Mouse (Mus musculus): Measurements from ENCODE around the gene Gramd1b. TPM values are rescaled to one million over a fixed set of nuclear protein-coding genes. Genes with fewer than 3 reads are reported as not detected.
A peak's percentile ranks its signal among the peaks of the same experiment; 100 is the strongest.

Gramd1b gene
- polyA plus RNA-seq, 1 experiment from 2014 or later: 5.7 TPM

- Histone ChIP-seq H3K27ac (no peak overlapping the region), H3K4me2 (no peak overlapping the region), H3K36me3 (no peaks in the 10 kb centered on the region), H3K27me3 (no peaks in the 10 kb centered on the region), H3K4me1 (replicated peaks) (peaks cover 16% of the 10 kb centered on the region), H3K4me3 (no peak overlapping the region), H3K9ac (no peak overlapping the region), H3K9me3 (replicated peaks) (no peaks in the 10 kb centered on the region)
- no peak for ATAC-seq (replicated peaks; ENCODE audit: insufficient number of reproducible peaks, insufficient read depth, low FRiP score, low read depth)
- 65% methylated on average over 5 of the region's 5 CpGs for WGBS
Measured at GRCm38 (mm10) chr9:40407876-40408275, 123.3 kb downstream of the Gramd1b start.

DNA sequence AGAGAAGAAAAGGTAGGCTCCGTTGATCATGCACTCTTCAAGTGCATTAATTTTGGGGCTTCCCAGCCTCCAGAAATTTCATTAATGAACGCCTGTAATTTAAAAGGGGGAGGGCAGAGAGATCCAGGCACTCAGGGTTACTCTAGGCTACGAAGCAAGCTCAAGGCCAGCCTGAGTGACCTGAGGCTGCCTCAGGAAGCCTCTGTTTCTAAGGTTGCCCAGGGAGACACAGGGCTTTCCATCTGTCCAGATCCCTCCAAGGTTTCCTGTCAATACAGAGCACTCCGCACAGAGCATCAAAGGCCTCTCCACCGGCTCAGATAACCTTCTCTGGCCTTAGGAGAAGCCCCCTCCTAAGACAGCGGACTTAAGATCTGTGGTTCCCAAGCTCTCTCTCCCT is 125.4 kb downstream of the Gramd1b start:
- no peak for ATAC-seq (replicated peaks; ENCODE audit: insufficient number of reproducible peaks, insufficient read depth, low FRiP score, low read depth)
- no peak overlapping the region for H3K9ac ChIP-seq
- no peaks in the 10 kb centered on the region for H3K27me3 ChIP-seq
- H3K4me1 ChIP-seq (replicated peaks): peaks cover 24% of the 10 kb centered on the region
- 46% methylated on average over 6 of the region's 6 CpGs for WGBS
- no peak overlapping the region for H3K4me3 ChIP-seq
- no peaks in the 10 kb centered on the region for H3K36me3 ChIP-seq
- no peak overlapping the region for H3K27ac ChIP-seq
- H3K4me2 ChIP-seq: no peak overlapping the region
- no peaks in the 10 kb centered on the region for H3K9me3 ChIP-seq (replicated peaks)

- no peak overlapping the region for H3K4me2 ChIP-seq
- no peak for ATAC-seq (replicated peaks; ENCODE audit: insufficient number of reproducible peaks, insufficient read depth, low FRiP score, low read depth)
- WGBS: 39% methylated on average over 5 of the region's 5 CpGs
- no peak overlapping the region for H3K4me3 ChIP-seq
- peaks cover 25% of the 10 kb centered on the region for H3K4me1 ChIP-seq (replicated peaks)
- H3K27ac ChIP-seq: no peak overlapping the region
- H3K36me3 ChIP-seq: no peaks in the 10 kb centered on the region
- H3K27me3 ChIP-seq: no peaks in the 10 kb centered on the region
- no peaks in the 10 kb centered on the region for H3K9me3 ChIP-seq (replicated peaks)
- H3K9ac ChIP-seq: no peak overlapping the region
Measured at GRCm38 (mm10) chr9:40405263-40405662, 125.9 kb downstream of the Gramd1b start.

GRCm38 (mm10) chr9:40404637-40405036 is 126.5 kb downstream of the Gramd1b start:
- no peak for ATAC-seq (replicated peaks; ENCODE audit: insufficient number of reproducible peaks, insufficient read depth, low FRiP score, low read depth)
- WGBS: 91% methylated on average over 11 of the region's 11 CpGs

DNA sequence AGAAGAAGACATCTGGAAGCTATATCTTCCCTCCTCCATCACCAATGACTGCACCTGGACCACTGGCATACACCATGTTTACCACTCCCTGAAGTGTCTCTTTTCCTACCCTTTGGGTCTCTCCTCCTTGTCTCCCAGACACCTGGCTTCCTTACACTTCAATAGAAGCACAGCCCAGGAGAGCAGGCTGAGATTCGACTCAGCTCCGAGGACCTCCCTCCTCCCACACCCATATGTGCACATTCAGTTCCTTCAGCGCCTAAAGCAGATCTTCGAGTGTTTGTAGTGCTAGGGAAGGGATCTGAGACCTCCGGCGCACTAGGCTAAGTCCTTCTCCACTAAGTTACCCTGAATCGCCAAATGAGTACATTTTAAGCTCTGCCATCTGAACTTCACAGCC is 127.4 kb downstream of the Gramd1b start:
- Histone ChIP-seq H3K9ac (no peak overlapping the region), H3K27ac (no peak overlapping the region), H3K4me1 (replicated peaks) (peaks cover 25% of the 10 kb centered on the region), H3K27me3 (no peaks in the 10 kb centered on the region), H3K9me3 (replicated peaks) (no peaks in the 10 kb centered on the region), H3K4me3 (no peak overlapping the region), H3K4me2 (no peak overlapping the region), H3K36me3 (no peaks in the 10 kb centered on the region)
- 73% methylated on average over 7 of the region's 7 CpGs for WGBS
- ATAC-seq (replicated peaks; ENCODE audit: insufficient number of reproducible peaks, insufficient read depth, low FRiP score, low read depth): no peak

More at GRCm38 (mm10) chr9:40404637-40405036, 126.5 kb downstream of the Gramd1b start:
- H3K4me3 ChIP-seq: no peak overlapping the region
- H3K36me3 ChIP-seq: no peaks in the 10 kb centered on the region
- H3K9me3 ChIP-seq (replicated peaks): no peaks in the 10 kb centered on the region
- H3K4me1 ChIP-seq (replicated peaks): peaks cover 25% of the 10 kb centered on the region
- no peak overlapping the region for H3K9ac ChIP-seq
- H3K27me3 ChIP-seq: no peaks in the 10 kb centered on the region
- H3K27ac ChIP-seq: no peak overlapping the region
- no peak overlapping the region for H3K4me2 ChIP-seq

DNA sequence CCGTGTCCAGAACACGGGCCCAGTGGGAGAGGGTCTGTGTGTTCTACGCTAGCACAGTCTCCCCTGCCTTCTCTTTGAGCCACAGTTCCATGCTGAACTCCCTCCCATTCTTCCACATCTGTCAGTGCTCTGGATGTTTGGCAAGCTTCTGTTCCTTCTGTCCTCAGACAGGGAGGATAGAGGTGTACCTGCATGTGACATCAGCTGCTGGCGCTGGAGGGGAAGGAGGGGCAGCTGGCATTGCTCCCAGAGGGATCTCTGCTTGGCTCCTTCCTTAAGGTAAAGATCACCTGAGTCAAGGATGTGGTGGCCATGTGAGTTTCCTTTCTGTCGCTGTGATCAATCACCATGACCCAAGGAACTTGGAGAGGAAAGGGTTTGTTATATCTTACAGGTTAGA is 129.4 kb downstream of the Gramd1b start:
- no peak for ATAC-seq (replicated peaks; ENCODE audit: insufficient number of reproducible peaks, insufficient read depth, low FRiP score, low read depth)
- H3K4me1 ChIP-seq (replicated peaks): peaks cover 27% of the 10 kb centered on the region
- no peaks in the 10 kb centered on the region for H3K9me3 ChIP-seq (replicated peaks)
- H3K4me2 ChIP-seq: no peak overlapping the region
- H3K9ac ChIP-seq: no peak overlapping the region
- no peak overlapping the region for H3K4me3 ChIP-seq
- H3K27me3 ChIP-seq: no peaks in the 10 kb centered on the region
- no peaks in the 10 kb centered on the region for H3K36me3 ChIP-seq
- no peak overlapping the region for H3K27ac ChIP-seq
- 85% methylated on average over 5 of the region's 5 CpGs for WGBS

DNA sequence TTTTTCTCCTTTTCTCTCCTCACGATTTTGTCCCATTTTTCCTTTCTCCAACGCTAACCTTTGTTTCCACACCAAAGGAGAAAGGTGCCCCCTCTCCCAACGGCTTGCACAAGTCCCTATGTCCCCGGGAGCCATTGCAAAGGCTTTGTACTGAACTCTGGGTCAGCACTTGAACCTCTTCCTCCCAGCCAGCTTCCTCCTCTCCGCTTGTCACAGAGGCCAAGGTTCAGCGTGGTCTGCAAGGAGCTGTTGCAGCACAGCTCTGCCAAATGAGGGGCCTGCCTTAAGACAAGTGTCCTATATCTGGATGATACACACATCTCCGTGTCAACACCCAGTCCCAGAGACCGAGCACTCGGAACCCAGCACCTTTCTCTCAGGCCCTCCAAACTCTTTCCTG is 130.3 kb downstream of the Gramd1b start:
- H3K4me3 ChIP-seq: no peak overlapping the region
- H3K36me3 ChIP-seq: no peaks in the 10 kb centered on the region
- no peak overlapping the region for H3K4me2 ChIP-seq
- no peak overlapping the region for H3K27ac ChIP-seq
- H3K4me1 ChIP-seq (replicated peaks): peaks cover 26% of the 10 kb centered on the region
- WGBS: 61% methylated on average over 9 of the region's 9 CpGs
- H3K27me3 ChIP-seq: no peaks in the 10 kb centered on the region
- H3K9me3 ChIP-seq (replicated peaks): no peaks in the 10 kb centered on the region
- ATAC-seq (replicated peaks; ENCODE audit: insufficient number of reproducible peaks, insufficient read depth, low FRiP score, low read depth): no peak
- no peak overlapping the region for H3K9ac ChIP-seq

DNA sequence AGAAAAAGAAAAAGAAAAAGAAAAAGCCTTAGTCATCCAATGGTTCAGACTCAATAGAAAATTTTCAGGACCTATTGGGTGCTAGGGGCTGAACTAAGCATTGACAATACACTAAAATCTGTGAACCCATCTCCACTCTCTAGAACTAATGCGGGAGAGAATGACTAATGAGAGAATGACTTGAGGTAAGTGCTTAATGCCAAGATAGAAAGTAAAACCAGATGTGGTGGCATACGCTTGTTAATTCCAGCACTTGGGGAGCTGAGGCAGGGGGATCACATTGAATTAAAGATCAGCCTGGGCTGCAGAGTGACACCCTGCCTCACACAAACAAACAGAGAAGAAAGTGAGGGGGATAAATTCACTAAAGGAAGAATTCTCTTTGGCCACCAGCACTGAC is 131.0 kb downstream of the Gramd1b start:
- Histone ChIP-seq H3K4me3 (no peak overlapping the region), H3K27ac (no peak overlapping the region), H3K4me2 (no peak overlapping the region), H3K9ac (no peak overlapping the region), H3K27me3 (no peaks in the 10 kb centered on the region), H3K9me3 (replicated peaks) (no peaks in the 10 kb centered on the region), H3K36me3 (no peaks in the 10 kb centered on the region), H3K4me1 (replicated peaks) (peaks cover 20% of the 10 kb centered on the region)
- 88% methylated on average over 2 of the region's 2 CpGs for WGBS
- ATAC-seq (replicated peaks; ENCODE audit: insufficient number of reproducible peaks, insufficient read depth, low FRiP score, low read depth): no peak

DNA sequence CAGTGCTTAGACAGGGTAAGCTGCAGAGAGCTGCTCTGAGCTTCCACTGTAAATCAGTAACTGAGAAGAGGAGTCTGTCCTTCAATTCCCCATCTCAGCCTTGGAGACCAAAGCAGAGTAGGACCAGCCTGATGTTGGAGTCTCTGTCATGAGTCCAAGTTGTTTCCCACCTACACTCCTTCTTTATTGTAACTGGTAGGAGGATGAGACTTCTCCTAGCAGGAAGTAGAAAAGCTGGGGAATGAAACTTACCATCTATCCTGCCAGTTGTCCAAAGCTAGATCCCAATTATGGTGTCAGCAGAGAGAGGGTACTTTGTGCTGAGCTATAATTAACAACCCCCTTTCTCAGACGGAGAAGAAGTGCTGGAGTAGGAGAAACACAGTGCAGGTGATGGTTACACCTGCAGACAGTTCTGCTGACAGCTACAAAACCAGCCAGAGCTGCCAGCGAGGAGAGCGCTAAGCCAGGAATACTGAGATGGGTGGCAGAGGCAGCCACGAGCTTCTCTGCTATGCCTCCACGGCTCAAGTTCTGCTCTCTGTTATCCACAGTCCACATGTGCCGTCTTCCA is 131.7 kb downstream of the Gramd1b start:
- WGBS: 69% methylated on average over 6 of the region's 6 CpGs

DNA sequence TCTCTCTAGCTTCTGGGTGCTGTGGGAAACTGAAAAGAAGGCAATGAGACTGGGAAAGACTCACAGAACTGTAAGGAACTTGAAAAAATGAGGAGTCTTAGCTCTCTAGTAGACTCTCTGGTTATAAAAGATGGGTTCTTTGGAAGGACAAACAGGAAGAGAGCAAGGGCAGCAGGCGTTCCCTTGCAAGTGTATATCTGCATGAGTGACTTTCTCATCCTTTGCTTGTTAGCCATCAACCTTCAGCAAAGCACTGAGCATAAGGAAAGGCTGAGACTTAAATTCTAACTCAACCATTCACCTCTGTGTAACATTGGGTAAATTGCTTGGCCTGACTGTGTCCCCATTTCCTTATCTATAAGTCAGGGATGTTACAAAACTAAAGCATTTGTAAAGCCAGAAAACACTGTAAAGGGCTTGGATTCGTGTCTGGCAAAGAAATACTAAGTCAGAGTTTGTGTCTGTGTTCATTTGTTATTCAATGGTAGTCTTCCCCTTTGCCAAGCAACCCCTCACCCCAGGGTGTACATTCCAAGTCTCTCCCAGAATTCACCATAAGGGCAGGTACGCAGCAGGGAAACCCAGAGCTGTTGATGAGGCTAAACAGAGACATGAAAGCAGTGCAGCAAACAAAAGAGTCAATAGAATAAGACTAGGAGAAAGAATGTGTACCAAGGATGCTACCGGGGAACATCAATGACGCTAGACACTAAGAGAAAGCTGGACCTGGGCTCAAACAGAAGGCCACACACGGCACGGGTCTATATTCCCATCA is 133.5 kb downstream of the Gramd1b start:
- Histone ChIP-seq H3K27ac (no peak overlapping the region), H3K4me1 (replicated peaks) (peaks cover 17% of the 10 kb centered on the region), H3K9me3 (replicated peaks) (no peaks in the 10 kb centered on the region), H3K27me3 (no peaks in the 10 kb centered on the region), H3K4me3 (no peak overlapping the region), H3K4me2 (no peak overlapping the region), H3K9ac (no peak overlapping the region), H3K36me3 (no peaks in the 10 kb centered on the region)
- no peak for ATAC-seq (replicated peaks; ENCODE audit: insufficient number of reproducible peaks, insufficient read depth, low FRiP score, low read depth)
- WGBS: 76% methylated on average over 7 of the region's 7 CpGs

More for the DNA sequence above, 131.7 kb downstream of the Gramd1b start:
- H3K27me3 ChIP-seq: no peaks in the 10 kb centered on the region
- peaks cover 13% of the 10 kb centered on the region; the same call in 1 of the 2 replicates for H3K4me1 ChIP-seq (replicated peaks)
- ATAC-seq (replicated peaks; ENCODE audit: insufficient number of reproducible peaks, insufficient read depth, low FRiP score, low read depth): no peak
- H3K9me3 ChIP-seq (replicated peaks): no peaks in the 10 kb centered on the region
- H3K4me2 ChIP-seq: no peak overlapping the region
- no peaks in the 10 kb centered on the region for H3K36me3 ChIP-seq
- no peak overlapping the region for H3K4me3 ChIP-seq
- no peak overlapping the region for H3K9ac ChIP-seq
- H3K27ac ChIP-seq: no peak overlapping the region

GRCm38 (mm10) chr9:40397036-40397435 is 134.1 kb downstream of the Gramd1b start:
- no peaks in the 10 kb centered on the region for H3K36me3 ChIP-seq
- peak overlapping the region; percentile 48 for H3K4me2 ChIP-seq
- ATAC-seq (replicated peaks; ENCODE audit: insufficient number of reproducible peaks, insufficient read depth, low FRiP score, low read depth): no peak; the same call in 1 of the 2 replicates
- H3K27ac ChIP-seq: no peak overlapping the region
- H3K9ac ChIP-seq: no peak overlapping the region
- peak overlapping the region; percentile 33 for H3K4me3 ChIP-seq
- no peaks in the 10 kb centered on the region for H3K9me3 ChIP-seq (replicated peaks)
- peaks cover 23% of the 10 kb centered on the region for H3K4me1 ChIP-seq (replicated peaks)
- no peaks in the 10 kb centered on the region for H3K27me3 ChIP-seq
- WGBS: 23% methylated on average over 2 of the region's 2 CpGs

DNA sequence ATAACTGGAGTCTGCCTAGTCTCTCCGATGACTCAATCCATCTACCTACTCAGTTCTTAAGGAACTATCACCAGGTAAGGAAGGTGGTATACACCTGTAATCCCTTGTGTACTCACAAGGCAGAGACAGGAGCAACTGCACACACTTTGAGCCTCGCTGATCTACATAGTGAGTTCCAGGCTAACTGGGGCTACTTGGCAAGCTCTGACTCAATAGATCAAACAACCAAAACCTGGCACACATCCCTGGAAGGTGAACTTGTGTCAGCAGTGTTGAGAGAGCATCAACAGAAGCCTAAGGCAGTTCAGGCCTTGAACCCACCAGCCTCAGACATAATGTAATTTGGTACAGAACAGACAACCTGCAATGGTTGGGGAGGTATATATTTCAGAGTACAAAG is 135.0 kb downstream of the Gramd1b start:
- Histone ChIP-seq H3K9ac (no peak overlapping the region), H3K9me3 (replicated peaks) (no peaks in the 10 kb centered on the region), H3K27ac (no peak overlapping the region), H3K27me3 (no peaks in the 10 kb centered on the region), H3K4me3 (no peak overlapping the region), H3K4me1 (replicated peaks) (peaks cover 27% of the 10 kb centered on the region), H3K4me2 (no peak overlapping the region), H3K36me3 (no peaks in the 10 kb centered on the region)
- no peak for ATAC-seq (replicated peaks; ENCODE audit: insufficient number of reproducible peaks, insufficient read depth, low FRiP score, low read depth)
- WGBS: 84% methylated on average over 2 of the region's 2 CpGs

All from heart, embryonic 15.5 days (tissue).